Mouse (Mus musculus): ENCODE data around the gene Kcnh2.

DNA sequence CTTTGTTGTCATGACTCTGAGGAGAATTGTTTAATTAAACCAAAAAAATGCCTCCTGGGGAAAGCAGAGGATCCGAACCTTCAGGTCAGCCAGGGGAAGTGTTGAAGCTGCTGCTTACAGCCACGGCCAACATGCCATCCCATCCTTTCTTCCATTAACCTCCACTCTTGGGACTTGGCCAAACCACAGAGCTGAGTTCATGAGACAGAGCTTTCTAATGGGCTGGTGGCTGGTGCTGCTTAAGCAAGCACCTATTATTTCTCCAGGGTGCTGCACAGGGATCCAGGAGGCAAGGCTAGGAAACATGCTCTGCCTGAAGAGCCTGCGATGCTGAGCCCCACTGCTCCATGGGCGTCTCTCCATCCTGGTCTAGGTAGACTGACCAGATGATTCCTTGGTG, 19.0 kb downstream of the Kcnh2 start:
- TF ChIP-seq HCFC1 (IDR thresholded peaks at IDR 0.05; ENCODE audit: low read depth, low read length) (no peak), ZMIZ1 (IDR thresholded peaks at IDR 0.05; ENCODE audit: low read depth, low read length) (no peak), MEF2A (IDR thresholded peaks at IDR 0.05; ENCODE audit: extremely low read depth, insufficient replicate concordance, low read depth, low read length, poor library complexity, severe bottlenecking) (no peak), KAT2A (conservative IDR thresholded peaks at IDR 0.05; ENCODE audit: low read depth, low read length) (no peak), POLR2A (IDR thresholded peaks at IDR 0.05; ENCODE audit: control insufficient read depth in 1 of 2, insufficient read depth in 1 of 2, low read depth in 1 of 2, low read length in 2 of 2, poor library complexity in 1 of 2) (no peak), MAZ (IDR thresholded peaks at IDR 0.05; ENCODE audit: low read depth, low read length) (no peak), EP300 (IDR thresholded peaks at IDR 0.05; ENCODE audit: low read depth in 1 of 2, low read length in 2 of 2) (no peak), CTCF (IDR thresholded peaks at IDR 0.05 in 2 of 3, conservative IDR thresholded peaks at IDR 0.05 in 1 of 3; ENCODE audit: control insufficient read depth in 1 of 3, insufficient read depth in 1 of 3, low read depth in 2 of 3, low read length in 3 of 3, poor library complexity in 1 of 3, severe bottlenecking in 1 of 3) (no peak), CHD1 (IDR thresholded peaks at IDR 0.05; ENCODE audit: low read depth, low read length) (no peak), POLR2AphosphoS5 (IDR thresholded peaks at IDR 0.05; ENCODE audit: borderline replicate concordance, low read depth, low read length) (no peak), ETS1 (IDR thresholded peaks at IDR 0.05; ENCODE audit: low read depth, low read length) (no peak)
